Mouse (Mus musculus): Measurements from ENCODE around the gene Dnajc30.
A peak's percentile ranks its signal among the peaks of the same experiment; 100 is the strongest.
"Not testable (repeated sequence)": the region's sequence is repeated elsewhere in the genome, so short reads cannot be mapped to it uniquely, and the experiment has no call there.

The Dnajc30 gene

GRCm38 (mm10) chr5:135064382-135064766 is 372 bp downstream of the Dnajc30 start:
- no peak for DNase-seq (ENCODE audit: low spot score)

GRCm38 (mm10) chr5:135064909-135065446 is 976 bp downstream of the Dnajc30 start, which contains the start of gene Bud23:
Bud23 (minus strand) TSS chr5:135064959.
- not testable (repeated sequence) for DNase-seq (ENCODE audit: low spot score)

GRCm38 (mm10) chr5:135066008-135066407 is 2.0 kb downstream of the Dnajc30 start:
- DNase-seq (ENCODE audit: low spot score): no peak

GRCm38 (mm10) chr5:135070448-135070847 is 6.4 kb downstream of the Dnajc30 start:
- DNase-seq (ENCODE audit: low spot score): no peak

- no peak for DNase-seq (ENCODE audit: low spot score)
These were observed 8.1 kb downstream of the Dnajc30 start for GRCm38 (mm10) chr5:135072061-135072460.

GRCm38 (mm10) chr5:135072720-135073119 is 8.7 kb downstream of the Dnajc30 start:
- DNase-seq (ENCODE audit: low spot score): no peak

- no peak for DNase-seq (ENCODE audit: low spot score)
These were observed 9.5 kb downstream of the Dnajc30 start for GRCm38 (mm10) chr5:135073349-135074150.

GRCm38 (mm10) chr5:135075655-135076054 is 11.7 kb downstream of the Dnajc30 start:
- DNase-seq (ENCODE audit: low spot score): no peak

- no peak for DNase-seq (ENCODE audit: low spot score)
These were observed 12.4 kb downstream of the Dnajc30 start for GRCm38 (mm10) chr5:135076368-135076767.

GRCm38 (mm10) chr5:135076931-135077505 is 13.0 kb downstream of the Dnajc30 start:
- peak; percentile 47 for DNase-seq (ENCODE audit: low spot score)

GRCm38 (mm10) chr5:135077564-135078481 is 13.8 kb downstream of the Dnajc30 start, which contains the start of gene Vps37d:
Vps37d (minus strand) TSS chr5:135078266.
- peak; percentile 95 for DNase-seq (ENCODE audit: low spot score)

- peak; percentile 34 for DNase-seq (ENCODE audit: low spot score)
These were observed 14.4 kb downstream of the Dnajc30 start for GRCm38 (mm10) chr5:135078482-135078810.

- no peak for DNase-seq (ENCODE audit: low spot score)
These were observed 15.6 kb downstream of the Dnajc30 start for GRCm38 (mm10) chr5:135079578-135079977.

GRCm38 (mm10) chr5:135080539-135080938 is 16.5 kb downstream of the Dnajc30 start:
- no peak for DNase-seq (ENCODE audit: low spot score)

- DNase-seq (ENCODE audit: low spot score): no peak
These were observed 22.9 kb downstream of the Dnajc30 start for GRCm38 (mm10) chr5:135086871-135087270.

- no peak for DNase-seq (ENCODE audit: low spot score)
These were observed 25.7 kb downstream of the Dnajc30 start, which contains the start of gene Mlxipl for GRCm38 (mm10) chr5:135089653-135090052. Mlxipl (plus strand) TSS chr5:135089890.

- DNase-seq (ENCODE audit: low spot score): no peak
These were observed 37.0 kb downstream of the Dnajc30 start for GRCm38 (mm10) chr5:135100981-135101380.

GRCm38 (mm10) chr5:135103999-135104660 is 40.1 kb downstream of the Dnajc30 start:
- DNase-seq (ENCODE audit: low spot score): no peak

GRCm38 (mm10) chr5:135106758-135107256 is 42.8 kb downstream of the Dnajc30 start:
- DNase-seq (ENCODE audit: low spot score): peak; percentile 66

- DNase-seq (ENCODE audit: low spot score): no peak
These were observed 43.8 kb downstream of the Dnajc30 start for GRCm38 (mm10) chr5:135107521-135108501.

Measured in layer of hippocampus, adult 11-12 months (tissue).